Mouse (Mus musculus) CH12.LX (cell line): ENCODE measurements around the gene Ppp1r3c.

Experiments
- CTCF ChIP-seq, 2 experiments: IDR thresholded peaks in 1 of 2; conservative IDR thresholded peaks in 1 of 2; 2 replicates each; pipeline ENCODE4 v1.5.1; 2011 to 2012; ENCODE audit warnings: low read depth in 2 of 2, low read length in 2 of 2, improper control_type of control experiment in 1 of 2, inconsistent platforms in 1 of 2, mild to moderate bottlenecking in 1 of 2, moderate library complexity in 1 of 2
- JUND ChIP-seq: conservative IDR thresholded peaks from 2 replicates; pipeline ENCODE4 v1.6.1; 2011; ENCODE audit warnings: low read depth, low read length, improper control_type of control experiment
- MAFK ChIP-seq: IDR thresholded peaks from 2 replicates; pipeline ENCODE4 v1.6.1; 2011; ENCODE audit warnings: low read length, improper control_type of control experiment; ENCODE audit not compliant: insufficient replicate concordance
- MAZ ChIP-seq: IDR thresholded peaks from 2 replicates; pipeline ENCODE4 v1.6.1; 2012; ENCODE audit warnings: low read depth, mild to moderate bottlenecking, inconsistent platforms, low read length, improper control_type of control experiment, moderate library complexity
- MEF2A ChIP-seq: IDR thresholded peaks from 2 replicates; pipeline ENCODE4 v1.6.1; 2014; ENCODE audit warnings: low read depth, mild to moderate bottlenecking, inconsistent platforms, low read length, improper control_type of control experiment, borderline replicate concordance
- RAD21 ChIP-seq: IDR thresholded peaks from 2 replicates; pipeline ENCODE4 v1.6.1; 2011; ENCODE audit warnings: low read depth, mild to moderate bottlenecking, low read length, improper control_type of control experiment, moderate library complexity
- ZC3H11A ChIP-seq: IDR thresholded peaks from 2 replicates; pipeline ENCODE4 v1.6.1; 2012; ENCODE audit warnings: low read depth, mild to moderate bottlenecking, inconsistent platforms, low read length, improper control_type of control experiment
- ZNF384 ChIP-seq: IDR thresholded peaks from 2 replicates; pipeline ENCODE4 v1.6.1; 2012; ENCODE audit warnings: low read depth, low read length, improper control_type of control experiment, inconsistent platforms

DNA sequence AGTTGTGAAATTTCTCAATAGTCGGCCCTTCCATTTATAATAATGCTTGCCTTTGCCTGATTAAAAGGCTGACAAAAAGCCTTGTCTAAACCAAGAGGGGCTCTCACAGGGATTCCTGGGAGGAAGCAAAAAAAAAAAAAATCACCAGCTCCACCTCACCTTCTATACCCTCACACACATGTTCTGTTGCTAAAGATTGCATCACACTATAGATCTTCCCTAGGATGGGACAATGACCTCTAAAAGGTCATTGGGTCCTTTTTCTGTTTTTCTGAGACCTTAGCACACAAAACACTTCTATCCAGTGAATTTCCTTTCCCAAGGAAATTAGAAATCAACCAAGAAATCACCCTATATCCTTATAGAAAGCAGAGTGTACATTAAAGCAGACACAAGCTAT, 43.9 kb upstream of the Ppp1r3c start:
- TF ChIP-seq RAD21 (no peak), MAFK (no peak), CTCF (conservative IDR thresholded peaks at IDR 0.05 in 1 of 2, IDR thresholded peaks at IDR 0.05 in 1 of 2; ENCODE audit: low read depth in 2 of 2, low read length in 2 of 2) (no peak), ZC3H11A (no peak), JUND (no peak), MAZ (no peak), MEF2A (no peak), ZNF384 (no peak)
